Mouse (Mus musculus): ENCODE data around the gene Spg20.

Gene Spg20

GRCm38 (mm10) chr3:55097186-55097585 lies 14.7 kb upstream of the Spg20 start:
- no peak for DNase-seq (ENCODE audit: low spot score in 2 of 2)

DNA sequence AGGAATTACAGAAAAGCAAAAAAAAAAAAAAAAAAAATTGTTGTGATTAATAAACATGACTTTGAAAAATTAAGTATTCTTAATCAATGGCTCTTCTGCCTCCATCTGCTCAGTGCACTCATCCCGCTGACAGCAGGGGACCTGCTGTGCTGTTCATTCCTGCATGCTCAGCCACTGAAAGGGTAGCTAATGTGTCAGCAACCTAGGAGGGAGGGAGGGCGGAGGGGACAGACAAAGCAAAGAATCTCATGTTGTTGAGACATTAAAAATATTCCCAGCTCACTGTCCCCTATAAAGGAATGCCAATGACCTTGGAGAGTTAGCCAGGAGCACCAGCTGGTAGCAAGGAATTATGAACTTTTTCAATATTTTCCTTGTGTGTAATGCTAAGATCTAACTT lies 13.9 kb upstream of the Spg20 start:
- no peak for DNase-seq (ENCODE audit: low spot score in 2 of 2)

DNA sequence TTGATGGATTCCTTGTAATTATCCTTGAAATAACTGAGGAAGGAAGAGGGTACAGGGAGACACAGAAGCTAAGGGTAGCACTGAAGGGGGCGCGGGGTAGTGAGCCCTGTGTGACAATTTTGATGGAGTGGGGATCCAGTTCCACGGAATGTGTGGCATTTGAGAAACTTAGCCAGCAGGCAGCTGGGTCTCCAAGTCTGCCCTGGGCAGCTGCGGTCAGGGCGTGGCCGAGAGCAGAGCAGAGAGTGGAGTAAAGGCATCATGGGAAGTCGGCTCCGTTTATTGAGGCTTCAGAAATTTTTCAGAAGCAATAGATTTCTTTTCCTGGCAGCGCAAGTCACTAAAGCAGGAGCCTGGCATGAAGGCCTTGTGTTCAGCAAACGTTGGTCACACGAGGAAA lies 12.9 kb upstream of the Spg20 start:
- DNase-seq (ENCODE audit: low spot score in 2 of 2): no peak

- no peak for DNase-seq (ENCODE audit: low spot score in 2 of 2)
Measured at GRCm38 (mm10) chr3:55101092-55101491, 10.8 kb upstream of the Spg20 start.

DNA sequence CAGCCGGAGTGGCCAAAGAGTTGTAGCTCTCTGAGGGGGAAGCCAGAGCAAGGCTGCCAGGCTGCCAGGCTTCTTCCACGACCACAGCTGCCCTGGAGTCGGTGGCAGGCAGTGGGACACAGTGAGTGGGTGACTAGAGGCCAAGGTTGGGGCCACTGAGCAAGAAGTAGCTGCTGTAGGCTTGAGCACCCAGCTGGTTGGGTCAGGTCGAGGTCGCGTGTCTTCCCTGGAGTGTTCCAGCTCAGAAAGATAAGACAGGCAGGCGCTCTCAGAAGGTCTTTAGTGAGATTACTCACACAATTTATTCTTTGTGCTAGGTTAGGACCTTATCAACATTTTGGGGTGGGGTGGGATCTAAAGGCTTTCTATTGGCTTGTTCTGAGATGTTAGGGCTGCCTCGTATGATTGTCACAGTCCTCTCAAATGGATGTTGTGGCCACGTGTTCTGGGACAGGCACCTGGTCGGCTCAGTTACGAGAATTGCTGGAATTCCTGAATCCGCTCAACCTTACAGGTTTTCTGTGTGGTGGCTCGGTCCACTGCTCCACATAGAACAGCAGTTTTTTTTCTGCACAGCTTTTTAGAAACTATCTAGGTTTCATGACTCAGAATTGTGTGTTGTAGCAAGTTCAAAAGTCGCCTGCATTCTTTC lies 6.4 kb upstream of the Spg20 start:
- no peak for DNase-seq (ENCODE audit: low spot score in 2 of 2)

- DNase-seq (ENCODE audit: low spot score in 2 of 2): no peak
Measured at GRCm38 (mm10) chr3:55106051-55106450, 5.9 kb upstream of the Spg20 start.

DNA sequence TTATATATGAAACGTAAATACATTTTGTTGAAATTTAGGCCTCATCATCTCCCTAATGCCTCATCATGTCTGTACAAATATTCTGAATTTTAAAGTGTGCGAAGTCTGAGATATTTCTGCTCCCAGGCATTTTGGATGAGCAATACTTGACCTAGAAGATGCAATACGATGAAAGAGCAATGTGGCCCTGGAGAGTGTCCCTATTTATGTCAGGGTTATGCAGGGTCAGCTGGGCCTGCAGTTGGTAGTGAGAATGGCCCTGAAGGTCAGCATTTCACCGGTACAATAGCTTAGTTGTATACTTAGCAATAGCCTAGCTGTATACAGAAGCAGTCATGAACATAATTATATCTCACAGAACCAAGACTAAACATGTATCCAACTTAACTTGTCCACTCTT lies 2.8 kb upstream of the Spg20 start:
- DNase-seq (ENCODE audit: low spot score in 2 of 2): no peak

DNA sequence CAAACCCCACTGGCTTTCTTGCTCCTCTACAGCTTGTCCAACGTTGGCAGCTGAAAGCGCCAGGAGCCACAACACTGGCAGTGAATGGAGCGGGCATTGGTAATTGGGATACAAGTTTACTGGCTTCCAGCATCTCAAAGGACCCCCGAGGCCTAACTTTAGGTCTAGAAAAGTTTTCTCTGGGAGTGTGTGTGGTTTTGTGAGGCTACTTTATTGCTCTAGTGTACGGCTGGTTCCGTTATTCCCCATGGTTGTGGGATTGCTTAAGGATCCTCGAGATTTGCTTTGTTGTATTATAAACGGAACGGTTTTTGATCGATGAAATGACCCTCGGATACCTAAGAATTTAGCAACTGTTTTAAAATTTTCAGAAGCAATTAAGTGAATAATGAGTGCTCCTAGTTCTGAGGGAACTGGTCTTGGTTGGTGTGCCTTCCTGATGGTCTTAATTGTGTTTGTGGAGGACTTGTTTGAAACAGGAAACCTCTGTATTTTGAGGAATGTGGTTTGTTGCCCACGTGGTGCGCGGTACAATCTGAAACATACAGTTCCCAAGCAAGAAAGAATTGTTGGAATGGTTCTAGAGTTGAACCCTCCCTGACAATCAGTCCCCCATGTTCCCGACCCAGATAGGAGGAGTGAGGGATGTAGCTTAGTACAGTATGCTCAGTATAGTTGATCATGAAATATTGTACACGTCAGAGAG lies 955 bp downstream of the Spg20 start:
- DNase-seq (ENCODE audit: low spot score in 2 of 2): no peak

GRCm38 (mm10) chr3:55114313-55115065 lies 2.6 kb downstream of the Spg20 start:
- DNase-seq (ENCODE audit: low spot score in 2 of 2): no peak

DNA sequence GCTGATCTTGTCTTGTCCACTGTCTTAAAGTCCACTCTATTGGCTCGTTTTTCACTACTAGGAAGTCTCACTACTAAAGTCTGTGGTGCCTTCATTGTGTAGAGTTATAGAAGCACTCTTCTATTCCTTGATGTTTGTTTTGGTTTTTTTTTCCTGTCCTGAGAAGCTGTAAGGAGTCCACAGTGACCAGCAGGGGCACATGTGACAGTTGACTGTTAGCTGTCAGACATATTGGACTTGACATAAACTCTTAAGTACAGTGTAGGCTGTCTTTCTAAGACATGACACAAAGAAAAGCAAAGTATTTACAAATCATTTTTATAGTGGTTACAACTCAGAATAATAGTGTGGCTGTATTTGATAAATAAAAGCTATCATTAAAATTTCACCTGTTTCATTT lies 3.2 kb downstream of the Spg20 start:
- no peak for DNase-seq (ENCODE audit: low spot score in 2 of 2)

- DNase-seq (ENCODE audit: low spot score in 2 of 2): no peak
Measured at GRCm38 (mm10) chr3:55115989-55116388, 4.1 kb downstream of the Spg20 start.

DNA sequence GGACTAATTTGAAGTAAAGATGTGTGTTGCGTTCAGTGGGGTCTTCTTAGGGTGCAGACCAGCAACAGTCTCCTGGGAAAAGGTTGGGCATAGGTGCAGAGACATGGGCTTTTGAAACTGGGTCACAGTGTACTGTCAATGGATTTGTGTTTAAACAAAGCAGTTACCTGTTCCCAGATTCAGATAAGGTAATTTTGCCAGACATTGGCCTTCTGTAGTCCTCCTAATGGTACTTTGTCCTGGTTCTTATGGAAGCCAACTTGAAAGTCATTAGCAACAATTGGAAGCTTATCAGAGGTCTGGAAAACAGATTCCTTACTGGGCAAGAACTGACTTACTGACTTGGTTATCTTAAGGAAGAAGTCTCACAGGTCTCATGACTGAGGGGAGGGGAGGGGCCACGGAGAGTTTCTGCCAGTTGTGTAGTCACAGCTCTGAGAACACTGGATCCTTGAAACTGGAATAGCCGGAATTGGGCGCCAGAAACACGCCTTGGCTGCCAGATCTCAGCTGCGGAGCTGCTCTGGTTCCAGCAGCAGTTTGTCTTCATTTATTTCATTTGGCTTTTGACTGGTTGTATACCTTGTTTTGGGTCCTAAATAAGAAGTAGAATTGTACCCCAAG lies 7.5 kb downstream of the Spg20 start:
- no peak for DNase-seq (ENCODE audit: low spot score in 2 of 2)

- DNase-seq (ENCODE audit: low spot score in 2 of 2): no peak
Measured at GRCm38 (mm10) chr3:55122336-55122870, 10.5 kb downstream of the Spg20 start.

DNA sequence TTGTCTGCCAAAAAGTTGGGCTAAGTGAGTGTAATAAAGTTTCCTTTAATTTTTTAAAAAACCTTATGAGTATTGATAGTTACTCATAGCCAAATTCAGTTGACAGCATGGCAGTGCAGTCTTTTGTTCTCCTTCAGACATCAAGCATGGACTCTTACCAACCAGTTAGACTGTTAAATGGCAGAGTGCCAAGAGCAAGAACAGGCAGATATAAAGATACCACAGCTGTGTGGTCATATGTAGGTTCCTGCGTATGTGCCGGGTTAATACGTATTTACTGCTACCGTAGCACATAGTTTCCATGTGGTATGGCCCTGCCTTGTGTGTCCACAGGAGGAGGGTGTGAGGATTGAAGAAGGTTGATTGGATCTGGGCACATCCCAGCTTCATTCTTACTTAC lies 11.2 kb downstream of the Spg20 start:
- no peak for DNase-seq (ENCODE audit: low spot score in 2 of 2)

DNA sequence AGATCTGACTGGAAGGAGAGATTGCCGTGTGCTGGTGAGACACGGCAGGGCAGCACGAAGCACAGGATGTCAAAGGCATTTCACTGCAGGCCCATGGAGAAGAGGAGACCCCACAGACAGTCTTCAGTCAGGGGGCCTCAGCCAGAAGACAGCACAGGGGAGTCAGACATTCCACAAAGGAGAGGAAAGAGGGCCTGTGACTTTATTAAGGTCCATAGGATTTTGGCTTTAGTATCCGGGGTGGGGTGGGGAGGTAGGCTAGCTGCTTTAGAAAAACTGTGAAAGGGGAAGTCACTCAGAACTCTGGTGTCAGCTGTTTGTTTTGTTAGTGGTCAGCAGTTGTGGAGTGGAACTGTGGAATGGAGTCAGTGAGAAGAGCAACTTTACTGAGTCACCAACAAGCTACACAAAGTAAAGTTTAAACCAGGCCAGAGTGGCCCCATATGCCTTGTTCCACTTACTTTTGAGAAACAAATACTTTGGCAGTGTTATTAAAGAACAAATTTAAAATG lies 17.3 kb downstream of the Spg20 start:
- DNase-seq (ENCODE audit: low spot score in 2 of 2): no peak

DNA sequence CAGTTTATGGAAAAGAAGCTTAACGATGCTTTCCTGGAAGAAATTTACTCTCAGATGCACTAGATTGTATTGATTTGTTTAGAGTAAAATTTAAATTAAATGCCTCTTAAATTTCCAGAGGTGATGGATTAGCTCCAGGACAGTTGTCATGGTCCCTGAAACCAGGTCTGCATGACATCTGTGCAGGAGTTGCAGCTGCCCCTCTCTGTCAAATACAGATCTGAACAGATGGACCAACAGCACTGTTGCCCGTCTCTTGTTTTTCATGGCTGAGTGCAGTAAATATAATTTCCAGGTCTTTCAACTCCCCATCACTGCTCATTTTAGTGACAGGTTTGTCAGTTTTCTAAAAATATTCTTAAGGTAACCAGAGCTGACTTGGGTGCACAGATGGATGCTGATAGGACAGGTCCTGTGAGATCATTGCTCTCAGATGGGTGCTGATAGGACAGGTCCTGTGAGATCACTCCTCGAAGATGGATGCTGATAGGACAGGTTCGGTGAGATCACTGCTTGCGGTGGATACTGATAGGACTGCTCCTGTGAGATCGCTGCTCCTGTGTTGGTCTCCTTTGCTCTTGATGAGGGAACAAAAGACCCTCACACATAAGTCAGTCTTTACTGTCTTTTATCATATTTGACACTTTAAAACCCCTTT lies 19.8 kb downstream of the Spg20 start:
- DNase-seq (ENCODE audit: low spot score in 2 of 2): no peak

GRCm38 (mm10) chr3:55137039-55137438 lies 25.1 kb downstream of the Spg20 start, which contains the start of gene Ccdc169:
Gene Ccdc169, plus strand, starts transcription at chr3:55137339.
- DNase-seq (ENCODE audit: low spot score in 2 of 2): no peak

DNA sequence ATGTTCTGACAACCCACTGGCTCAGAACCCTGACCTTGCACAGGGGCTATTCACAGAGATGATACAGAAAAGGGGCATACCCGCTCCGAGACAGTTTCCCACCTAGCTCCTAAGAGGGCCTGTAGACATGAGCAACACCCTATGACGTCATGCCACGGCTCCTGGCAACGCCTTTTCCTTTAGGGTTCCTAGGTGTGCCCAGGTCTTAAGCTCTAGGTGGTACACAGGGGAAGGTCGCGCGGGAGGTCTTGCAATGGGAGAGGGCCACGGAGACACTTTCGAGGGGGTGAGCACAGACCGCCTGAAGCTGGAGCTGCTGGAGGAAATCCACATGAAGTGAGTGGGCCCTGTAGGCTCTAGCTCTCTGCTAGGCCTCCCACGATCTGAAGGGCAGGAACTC lies 27.9 kb downstream of the Spg20 start:
- DNase-seq (ENCODE audit: low spot score in 2 of 2): no peak

DNA sequence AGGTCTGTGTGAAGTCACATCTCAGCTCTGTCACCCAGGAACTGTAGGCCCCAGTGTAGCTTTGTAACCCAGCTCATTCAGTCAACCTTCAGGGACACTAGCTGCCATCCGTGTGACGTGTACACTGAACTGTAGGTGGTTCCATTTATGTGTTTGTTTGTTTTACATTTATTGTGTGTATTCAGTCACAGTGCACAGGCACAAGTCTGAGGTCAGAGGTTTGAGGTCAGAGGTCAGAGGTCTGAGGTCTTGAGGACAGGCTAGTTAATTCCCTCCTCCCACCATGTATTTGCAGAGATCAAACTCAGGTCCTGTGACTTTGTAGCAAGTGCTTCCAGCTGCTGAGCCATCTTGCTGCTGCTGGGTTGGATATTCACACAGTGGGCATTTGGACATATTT lies 29.5 kb downstream of the Spg20 start:
- no peak for DNase-seq (ENCODE audit: low spot score in 2 of 2)

GRCm38 (mm10) chr3:55144916-55145315 lies 33.0 kb downstream of the Spg20 start:
- no peak for DNase-seq (ENCODE audit: low spot score in 2 of 2)

GRCm38 (mm10) chr3:55146441-55146840 lies 34.5 kb downstream of the Spg20 start:
- no peak for DNase-seq (ENCODE audit: low spot score in 2 of 2)

Measured in spleen, postnatal 4 days (tissue).